Mouse (Mus musculus): ENCODE results near the gene Cgnl1. TPM values are rescaled to one million over a fixed set of nuclear protein-coding genes. Genes with fewer than 3 reads are reported as not detected.

Cgnl1 gene
- polyA plus RNA-seq, 1 experiment from 2014 or later = 6.3 TPM

DNA sequence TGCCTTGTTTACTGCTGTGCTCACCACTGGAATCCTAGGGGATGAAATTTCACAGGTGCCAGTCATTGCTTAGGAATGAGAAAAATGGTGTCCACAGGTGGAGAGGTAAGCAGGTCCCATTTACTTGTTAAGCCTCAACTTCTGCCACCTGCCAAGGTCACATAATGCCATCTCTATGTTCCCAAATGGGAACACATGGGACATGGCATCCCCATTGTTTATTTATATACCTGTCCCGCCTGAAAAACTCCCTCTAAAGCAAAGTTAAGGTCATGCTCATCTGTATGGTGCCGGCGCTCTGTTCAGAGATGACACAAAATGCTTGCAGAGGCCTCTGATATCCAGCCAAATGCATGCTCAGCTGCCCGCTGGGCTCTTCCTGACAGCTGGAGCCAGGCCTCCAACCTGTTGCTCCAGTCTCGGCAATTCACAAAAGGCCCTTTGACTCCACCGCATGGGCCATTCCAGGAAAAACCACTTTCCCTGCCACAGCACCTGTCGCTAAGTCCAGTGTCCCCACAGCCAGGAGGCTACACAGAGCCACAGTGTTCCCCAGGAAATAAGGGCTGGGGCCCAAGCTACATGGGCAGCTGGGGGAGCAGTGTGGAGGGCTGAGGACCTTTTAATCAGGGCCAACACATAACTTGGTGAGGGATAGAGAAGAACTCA, 192.4 kb downstream of the Cgnl1 start:
- no peak overlapping the region for H3K4me3 ChIP-seq
- 84% methylated on average over 7 of the region's 7 CpGs for WGBS
- peaks cover 4% of the 10 kb centered on the region for H3K4me1 ChIP-seq
- DNase-seq (ENCODE audit: low spot score) = no peak
- no peaks in the 10 kb centered on the region for H3K27me3 ChIP-seq (ENCODE audit: low read depth, poor library complexity, severe bottlenecking)
- no peaks in the 10 kb centered on the region for H3K9me3 ChIP-seq (replicated peaks)
- H3K36me3 ChIP-seq = no peaks in the 10 kb centered on the region
- no peak overlapping the region for H3K27ac ChIP-seq (replicated peaks)

Other genes starting within 250 kb of the Cgnl1 start
- gene Myzap, start 179.2 kb downstream of the Cgnl1 start, polyA plus RNA-seq (2016; fragmentation: Nextera tagmentation; extraction: Ambion mirVana) = 4.2 and 5.1 TPM in 2 replicates

Measured in midbrain, embryonic 10.5 days (tissue).